Mouse (Mus musculus) MEL (cell line): Measurements from ENCODE around the gene Cpt1a. TPM values are rescaled to one million over a fixed set of nuclear protein-coding genes. Genes with fewer than 3 reads are reported as not detected.

Experiments used
- DNase-seq: peaks from one replicate; pipeline ENCODE4 v3.0.0; 2011; ENCODE audit warnings: low read depth, low spot score
- H3K27ac ChIP-seq: 2 replicates; pipeline ENCODE4 v1.5.1; 2012; ENCODE audit warnings: low read depth, mild to moderate bottlenecking, control low read depth, low read length, moderate library complexity; ENCODE audit not compliant: control insufficient read depth
- H3K27me3 ChIP-seq, 2 experiments: fragments of 150-350 bp in 1 of 2; sonication (generic) in 1 of 2; 2 replicates each; pipeline ENCODE4 v1.6.1; 2012; ENCODE audit warnings: low read length in 2 of 2, mild to moderate bottlenecking in 2 of 2, improper control_type of control experiment in 1 of 2, moderate library complexity in 1 of 2; ENCODE audit not compliant: insufficient read depth in 2 of 2, control insufficient read depth in 1 of 2
- H3K36me3 ChIP-seq, 2 experiments: 2 replicates each; pipeline ENCODE4 v1.6.1; 2012 to 2014; ENCODE audit warnings: low read length in 2 of 2, improper control_type of control experiment in 1 of 2, inconsistent platforms in 1 of 2, mild to moderate bottlenecking in 1 of 2; ENCODE audit not compliant: insufficient read depth in 2 of 2, control insufficient read depth in 1 of 2
- H3K4me1 ChIP-seq, 2 experiments: fragments of 150-350 bp in 1 of 2; sonication (generic) in 1 of 2; 2 replicates each; pipeline ENCODE4 v1.6.1; 2012; ENCODE audit warnings: low read length in 2 of 2, improper control_type of control experiment in 1 of 2, mild to moderate bottlenecking in 1 of 2; ENCODE audit not compliant: insufficient read depth in 2 of 2, control insufficient read depth in 1 of 2
- H3K4me3 ChIP-seq, 2 experiments: fragments of 150-350 bp in 1 of 2; sonication (generic) in 1 of 2; 2 replicates each; pipeline ENCODE4 v1.5.1; 2012; ENCODE audit warnings: low read depth in 2 of 2, low read length in 2 of 2, mild to moderate bottlenecking in 2 of 2, moderate library complexity in 2 of 2, control low read depth in 1 of 2, improper control_type of control experiment in 1 of 2; ENCODE audit not compliant: control insufficient read depth in 1 of 2, insufficient read depth in 1 of 2
- H3K79me2 ChIP-seq: 2 replicates; pipeline ENCODE4 v1.6.1; 2012; ENCODE audit warnings: mild to moderate bottlenecking, low read length, moderate library complexity; ENCODE audit not compliant: control insufficient read depth, poor library complexity, insufficient read depth
- H3K9ac ChIP-seq: 2 replicates; pipeline ENCODE4 v1.6.1; 2012; ENCODE audit warnings: low read depth, mild to moderate bottlenecking, control low read depth, low read length, moderate library complexity; ENCODE audit not compliant: control insufficient read depth, poor library complexity, severe bottlenecking
- H3K9me3 ChIP-seq: fragments of 150-350 bp; sonication (generic); replicated peaks from 2 replicates; pipeline ENCODE4 v1.6.1; 2012; ENCODE audit warnings: mild to moderate bottlenecking, low read length, improper control_type of control experiment, moderate library complexity; ENCODE audit not compliant: insufficient read depth
- BHLHE40 ChIP-seq: IDR thresholded peaks from 2 replicates; pipeline ENCODE4 v1.6.1; 2012; ENCODE audit warnings: low read depth, mild to moderate bottlenecking, inconsistent platforms, low read length, improper control_type of control experiment, borderline replicate concordance
- CHD1 ChIP-seq: IDR thresholded peaks from 2 replicates; pipeline ENCODE4 v1.6.1; 2012; ENCODE audit warnings: low read depth, mild to moderate bottlenecking, inconsistent platforms, low read length, improper control_type of control experiment
- CTCF ChIP-seq, 3 experiments: IDR thresholded peaks in 2 of 3; conservative IDR thresholded peaks in 1 of 3; 2 replicates each; pipeline ENCODE4 v1.5.1; 2011 to 2012; ENCODE audit warnings: low read length in 3 of 3, low read depth in 2 of 3, mild to moderate bottlenecking in 2 of 3, improper control_type of control experiment in 1 of 3, inconsistent platforms in 1 of 3, mixed read lengths in 1 of 3, moderate library complexity in 1 of 3; ENCODE audit not compliant: control insufficient read depth in 1 of 3, insufficient read depth in 1 of 3, poor library complexity in 1 of 3, severe bottlenecking in 1 of 3
- EP300 ChIP-seq, 2 experiments: IDR thresholded peaks; 2 replicates each; pipeline ENCODE4 v1.6.1; 2011; ENCODE audit warnings: improper control_type of control experiment in 2 of 2, low read length in 2 of 2, low read depth in 1 of 2, mild to moderate bottlenecking in 1 of 2
- ETS1 ChIP-seq: IDR thresholded peaks from 2 replicates; pipeline ENCODE4 v1.6.1; 2012; ENCODE audit warnings: low read depth, mild to moderate bottlenecking, inconsistent platforms, low read length, improper control_type of control experiment, moderate library complexity
- HCFC1 ChIP-seq: IDR thresholded peaks from 2 replicates; pipeline ENCODE4 v1.6.1; 2012; ENCODE audit warnings: low read depth, mild to moderate bottlenecking, inconsistent platforms, low read length, improper control_type of control experiment, moderate library complexity
- JUND ChIP-seq: IDR thresholded peaks from 2 replicates; pipeline ENCODE4 v1.6.1; 2011; ENCODE audit warnings: low read depth, mild to moderate bottlenecking, improper control_type of control experiment, low read length
- MAFK ChIP-seq: IDR thresholded peaks from 2 replicates; pipeline ENCODE4 v1.6.1; 2011; ENCODE audit warnings: low read depth, mild to moderate bottlenecking, low read length, improper control_type of control experiment, borderline replicate concordance
- MAX ChIP-seq: IDR thresholded peaks from 2 replicates; pipeline ENCODE4 v1.6.1; 2011; ENCODE audit warnings: low read length, improper control_type of control experiment
- MAZ ChIP-seq: IDR thresholded peaks from 2 replicates; pipeline ENCODE4 v1.6.1; 2012; ENCODE audit warnings: low read depth, mild to moderate bottlenecking, inconsistent platforms, low read length, improper control_type of control experiment
- MEF2A ChIP-seq: IDR thresholded peaks from 2 replicates; pipeline ENCODE4 v1.6.1; 2014; ENCODE audit warnings: low read depth, mild to moderate bottlenecking, inconsistent platforms, low read length, improper control_type of control experiment; ENCODE audit not compliant: poor library complexity, insufficient replicate concordance, severe bottlenecking; ENCODE audit errors: extremely low read depth
- NELFE ChIP-seq: IDR thresholded peaks from 2 replicates; pipeline ENCODE4 v1.6.1; 2011; ENCODE audit warnings: low read depth, low read length, improper control_type of control experiment
- POLR2A ChIP-seq, 2 experiments: IDR thresholded peaks; 2 replicates each; pipeline ENCODE4 v1.6.1; 2011 to 2012; ENCODE audit warnings: low read length in 2 of 2, mild to moderate bottlenecking in 2 of 2, control low read depth in 1 of 2, improper control_type of control experiment in 1 of 2, low read depth in 1 of 2, moderate library complexity in 1 of 2; ENCODE audit not compliant: control insufficient read depth in 1 of 2, insufficient read depth in 1 of 2, poor library complexity in 1 of 2
- POLR2AphosphoS2 ChIP-seq: IDR thresholded peaks from 2 replicates; pipeline ENCODE4 v1.6.1; 2011; ENCODE audit warnings: low read length, improper control_type of control experiment
- RAD21 ChIP-seq: IDR thresholded peaks from 2 replicates; pipeline ENCODE4 v1.6.1; 2011; ENCODE audit warnings: mild to moderate bottlenecking, low read depth, low read length, improper control_type of control experiment
- SIN3A ChIP-seq: IDR thresholded peaks from 2 replicates; pipeline ENCODE4 v1.6.1; 2012; ENCODE audit warnings: low read length, improper control_type of control experiment, inconsistent platforms
- SMC3 ChIP-seq: IDR thresholded peaks from 2 replicates; pipeline ENCODE4 v1.6.1; 2011; ENCODE audit warnings: low read depth, low read length, improper control_type of control experiment
- TAL1 ChIP-seq: IDR thresholded peaks from 2 replicates; pipeline ENCODE4 v1.6.1; 2012; ENCODE audit warnings: mild to moderate bottlenecking, inconsistent platforms, low read length, moderate library complexity, mixed read lengths
- TBP ChIP-seq: IDR thresholded peaks from 2 replicates; pipeline ENCODE4 v1.8.0; 2011; ENCODE audit warnings: low read depth, low read length, improper control_type of control experiment
- USF2 ChIP-seq, 2 experiments: IDR thresholded peaks; 2 replicates each; pipeline ENCODE4 v1.6.1; 2011 to 2012; ENCODE audit warnings: improper control_type of control experiment in 2 of 2, low read length in 2 of 2, borderline replicate concordance in 1 of 2, inconsistent platforms in 1 of 2, low read depth in 1 of 2, mild to moderate bottlenecking in 1 of 2; ENCODE audit not compliant: insufficient read depth in 1 of 2
- ZC3H11A ChIP-seq: IDR thresholded peaks from 2 replicates; pipeline ENCODE4 v1.6.1; 2012; ENCODE audit warnings: low read depth, mild to moderate bottlenecking, inconsistent platforms, low read length, improper control_type of control experiment
- ZNF384 ChIP-seq: IDR thresholded peaks from 2 replicates; pipeline ENCODE4 v1.6.1; 2012; ENCODE audit warnings: low read depth, mild to moderate bottlenecking, inconsistent platforms, low read length, improper control_type of control experiment
- polyA plus RNA-seq, 2 experiments: library from polyadenylated mRNA; stranded (reverse) in 1 of 2; unstranded in 1 of 2; fragments of >175 nt in 1 of 2; fragments of >200 nt in 1 of 2; gene quantifications; 2 replicates each; pipeline versions ENCODE4 v1.2.1 to v1.2.4; 2012; ENCODE audit warnings: low replicate concordance in 2 of 2, low read depth in 1 of 2; ENCODE audit not compliant: insufficient read length in 2 of 2, insufficient read depth in 1 of 2, missing spikeins in 1 of 2
- total RNA-seq: library from RNA; depleted of rRNA; stranded (reverse); fragments of 300-350 nt; gene quantifications from 2 replicates; pipeline ENCODE4 v1.2.3, GENCODE M21; 2012

The Cpt1a gene
- total and polyA plus RNA-seq, 3 experiments = 16.1 to 40.4 TPM; not detected in 1

- TF ChIP-seq MEF2A = no peak
- TF ChIP-seq MAFK = no peak
- no peak for TF ChIP-seq ZNF384
- TF ChIP-seq POLR2AphosphoS2 = peak; percentile 80; the same call in 1 of the 2 replicates
- no peak for TF ChIP-seq TAL1
- TF ChIP-seq NELFE = peak; percentile 94
- TF ChIP-seq EP300 (IDR thresholded peaks at IDR 0.05; ENCODE audit: low read depth in 1 of 2, low read length in 2 of 2) = no peak
- TF ChIP-seq MAZ = no peak
- peak; percentile 94 to 96 for TF ChIP-seq POLR2A (IDR thresholded peaks at IDR 0.05; ENCODE audit: control insufficient read depth in 1 of 2, insufficient read depth in 1 of 2, low read depth in 1 of 2, low read length in 2 of 2, poor library complexity in 1 of 2)
- TF ChIP-seq JUND = peak; percentile 40; the same call in 1 of the 2 replicates
- TF ChIP-seq USF2 (IDR thresholded peaks at IDR 0.05; ENCODE audit: borderline replicate concordance in 1 of 2, insufficient read depth in 1 of 2, low read depth in 1 of 2, low read length in 2 of 2) = no peak
- peak; percentile 95 for TF ChIP-seq SIN3A
- TF ChIP-seq, all 39 proteins: peak for 17
Measured at GRCm38 (mm10) chr19:3282572-3283467, 39.3 kb upstream of the Cpt1a start, which contains the start of the genes Mrpl21 and Ighmbp2 (continued).

GRCm38 (mm10) chr19:3289006-3289405 is 33.1 kb upstream of the Cpt1a start:
- Histone ChIP-seq H3K4me3 (no peak overlapping the region), H3K79me2 (peaks cover 6% of the 10 kb centered on the region), H3K9ac (no peak overlapping the region), H3K27me3 (no peaks in the 10 kb centered on the region), H3K36me3 (peaks cover 1 to 3% of the 10 kb centered on the region in 2 experiments; a peak in 2 of 4 replicates), H3K4me1 (no peaks in the 10 kb centered on the region), H3K27ac (no peak overlapping the region), H3K9me3 (no peaks in the 10 kb centered on the region)
- TF ChIP-seq BHLHE40 (no peak), RAD21 (no peak), ZC3H11A (no peak), CHD1 (no peak), EP300 (IDR thresholded peaks at IDR 0.05; ENCODE audit: low read depth in 1 of 2, low read length in 2 of 2) (no peak), HCFC1 (no peak)
- no peak for DNase-seq

- Histone ChIP-seq H3K4me3 (no peak overlapping the region), H3K9ac (no peak overlapping the region), H3K27me3 (no peaks in the 10 kb centered on the region), H3K9me3 (no peaks in the 10 kb centered on the region)
- no peak for TF ChIP-seq ETS1
- no peak for TF ChIP-seq TBP
- peak; percentile 75 for TF ChIP-seq RAD21
- TF ChIP-seq CTCF (IDR thresholded peaks at IDR 0.05 in 2 of 3, conservative IDR thresholded peaks at IDR 0.05 in 1 of 3; ENCODE audit: control insufficient read depth in 1 of 3, insufficient read depth in 1 of 3, low read depth in 2 of 3, low read length in 3 of 3, poor library complexity in 1 of 3, severe bottlenecking in 1 of 3) = peak; percentile 80 to 90 (median 86)
- no peak for TF ChIP-seq POLR2AphosphoS2
- TF ChIP-seq SMC3 = peak; percentile 80
- peak; percentile 60 for TF ChIP-seq ZC3H11A
- TF ChIP-seq HCFC1 = no peak
- no peak for TF ChIP-seq JUND
- TF ChIP-seq EP300 (IDR thresholded peaks at IDR 0.05; ENCODE audit: low read depth in 1 of 2, low read length in 2 of 2) = no peak
- TF ChIP-seq MAX = no peak
- no peak for TF ChIP-seq SIN3A
- TF ChIP-seq, all 39 proteins: peak for 4
- DNase-seq = peak; percentile 68
- H3K27ac ChIP-seq = no peak overlapping the region
- H3K36me3 ChIP-seq = peaks cover 0 to 3% of the 10 kb centered on the region in 2 experiments; a peak in 1 of 4 replicates
- no peaks in the 10 kb centered on the region for H3K79me2 ChIP-seq
- no peaks in the 10 kb centered on the region for H3K4me1 ChIP-seq
Measured at GRCm38 (mm10) chr19:3292028-3292427, 30.1 kb upstream of the Cpt1a start.
